Mouse (Mus musculus) kidney, postnatal 14 days (tissue): ENCODE measurements at regions not wholly inside any gene's neighbourhood (a gene's known extent, or its start where the extent isn't known, plus 50 kb on each side); places are given as distances from the start of the nearest gene placed in this dataset.
A peak's percentile ranks its signal among the peaks of the same experiment; 100 is the strongest.
"Not testable (repeated sequence)": the region's sequence is repeated elsewhere in the genome, so short reads cannot be mapped to it uniquely, and the experiment has no call there.

Experiments
- DNase-seq: peaks from one replicate; pipeline ENCODE4 v3.0.0; 2022; ENCODE audit warnings: mixed read lengths

DNA sequence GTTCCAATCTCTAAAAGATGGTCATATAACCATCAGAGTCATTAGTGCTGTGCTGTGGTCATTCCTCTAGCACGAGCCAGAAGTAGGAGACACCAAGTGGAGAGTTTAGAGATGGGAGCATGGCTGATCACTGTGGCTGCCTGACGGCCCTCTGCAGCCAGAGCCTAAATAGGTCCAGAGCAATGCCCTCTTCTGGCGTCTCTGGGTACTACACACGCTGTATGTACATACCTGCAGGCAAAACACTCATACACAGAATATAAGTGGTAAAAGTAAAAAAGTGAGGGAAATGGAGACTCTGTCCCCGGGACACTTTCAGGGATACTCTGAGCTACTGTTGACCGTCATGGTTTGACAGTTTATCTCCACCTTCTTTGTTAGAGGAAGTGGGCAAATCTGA lies 91.4 kb downstream of the Gm21738 start:
- no peak for DNase-seq

DNA sequence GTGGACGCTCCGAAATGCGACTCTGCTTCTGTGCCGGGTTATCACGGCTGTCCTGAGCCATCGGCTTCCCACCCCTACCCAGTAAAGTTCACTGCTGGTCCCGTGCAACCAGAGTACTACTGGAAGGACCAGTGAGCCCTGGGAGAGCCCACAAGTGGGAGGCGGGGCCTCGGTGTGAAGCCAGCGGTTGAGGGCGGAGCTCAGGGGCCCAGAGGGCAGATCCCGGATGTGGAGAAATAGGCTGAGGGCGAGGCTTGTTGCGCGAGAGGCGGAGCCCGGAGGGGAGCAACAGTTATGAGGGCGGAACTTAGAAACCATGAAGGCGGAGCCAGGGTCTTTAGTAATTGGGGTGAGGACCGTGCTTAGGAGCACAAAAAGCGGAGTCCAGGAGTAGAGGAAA lies 107.1 kb downstream of the Gm21738 start:
- no peak for DNase-seq

DNA sequence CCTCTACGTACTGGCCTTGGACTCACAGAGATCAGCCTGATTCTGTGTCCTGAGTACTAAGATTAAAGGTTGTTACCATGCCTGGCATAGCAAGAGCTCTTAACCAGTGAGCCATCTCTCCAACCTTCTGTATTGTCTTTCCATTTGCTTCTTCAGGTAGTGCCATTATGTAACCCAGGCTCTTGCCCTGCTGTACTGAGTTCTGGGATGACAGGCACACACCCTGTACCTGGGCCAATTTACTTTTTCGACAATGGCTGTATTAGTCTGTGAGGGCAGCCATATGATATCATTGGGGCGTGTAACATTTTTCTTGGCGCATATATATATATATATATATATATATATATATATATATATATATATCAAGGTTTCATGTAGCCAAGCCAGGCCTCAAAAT lies 115.9 kb downstream of the Gm21738 start:
- DNase-seq = not testable (repeated sequence)

DNA sequence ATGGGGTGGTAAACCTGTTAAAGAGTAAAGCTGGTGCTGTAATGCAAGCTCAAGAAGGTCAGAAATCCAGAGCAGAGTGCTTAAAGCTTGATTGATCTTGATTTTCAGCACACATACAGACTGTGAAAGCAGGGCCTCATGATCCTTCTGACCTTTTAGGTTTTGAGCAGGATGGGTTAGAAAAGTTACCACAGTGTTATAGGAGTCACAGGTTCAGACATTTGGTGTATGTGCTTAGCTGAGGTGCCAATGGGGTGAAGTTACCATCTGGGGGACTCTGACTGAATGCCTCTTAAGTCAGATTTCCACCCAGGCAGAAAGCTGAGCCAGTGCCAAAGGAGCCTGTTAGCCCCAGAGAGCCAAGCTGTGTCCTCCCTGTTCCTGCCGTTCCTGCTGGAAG lies 139.6 kb downstream of the Gm21738 start:
- no peak for DNase-seq

DNA sequence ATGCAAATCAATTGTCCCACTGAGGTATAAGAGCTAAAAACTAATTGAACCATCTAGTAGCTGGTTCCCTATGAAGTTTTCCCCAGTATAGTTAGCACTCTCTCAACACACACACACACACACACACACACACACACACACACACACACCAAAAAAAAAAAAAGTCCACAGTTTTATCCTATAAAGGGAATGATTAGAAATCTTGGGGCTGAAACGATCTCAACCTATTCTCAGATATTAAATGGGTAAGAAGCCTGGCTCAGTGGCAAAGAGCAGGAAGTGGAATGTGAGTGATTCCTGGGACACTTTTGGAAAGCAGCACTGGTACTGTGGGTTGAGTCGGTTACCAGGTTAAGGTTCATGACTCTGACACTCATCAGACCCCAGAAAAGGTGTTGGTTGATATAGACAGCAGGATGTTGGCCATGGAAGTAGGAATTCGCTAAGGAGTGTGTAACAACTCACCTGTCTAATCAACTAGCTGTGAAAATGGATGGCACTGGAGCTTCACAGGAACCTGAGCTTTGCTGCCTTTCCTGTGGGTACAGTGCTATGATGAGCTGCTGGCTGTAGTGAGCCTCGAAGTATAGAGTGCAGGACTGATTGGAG lies 140.8 kb downstream of the Gm21738 start:
- peak; percentile 61 for DNase-seq
